20 mouse cellular contexts compared by ENCODE assay signal in the genomic region with DNA sequence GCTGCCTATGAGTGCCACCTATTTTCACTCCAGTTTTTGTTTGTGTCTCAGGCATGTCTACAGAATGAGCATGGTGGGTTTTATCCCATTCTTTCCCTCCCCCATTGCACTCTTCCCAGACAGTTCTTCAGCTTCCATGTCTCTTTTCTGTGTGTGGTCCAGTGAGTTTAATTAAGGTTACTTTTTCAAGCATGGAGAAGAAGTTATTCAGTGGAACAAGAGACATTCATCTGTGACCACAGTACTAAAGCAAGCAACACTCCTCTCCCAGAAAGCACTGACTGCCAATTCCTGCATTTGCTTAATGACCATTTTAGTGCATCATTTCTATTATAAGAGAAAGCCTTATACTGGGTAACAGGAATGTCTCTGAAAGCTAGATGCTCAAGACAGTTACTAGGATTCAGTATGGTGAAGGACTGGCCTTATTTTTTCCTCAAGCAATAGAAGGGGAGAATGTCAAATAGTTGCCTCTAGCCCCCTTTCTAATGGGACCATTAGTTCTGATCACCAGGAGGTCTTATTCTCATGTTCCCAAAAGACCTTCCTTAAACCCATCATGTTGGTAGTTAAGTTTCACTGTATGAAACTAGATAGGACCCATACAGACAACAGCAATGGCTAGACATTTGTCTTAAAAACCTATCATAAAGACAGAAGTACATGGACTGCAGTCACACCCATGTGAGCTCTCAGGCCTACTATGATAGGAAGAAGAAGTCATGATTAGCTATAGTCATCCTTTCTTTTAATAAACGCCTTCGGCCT.
A peak's percentile ranks its signal among the peaks of the same experiment; 100 is the strongest.
DNase-seq lines count a peak whose midpoint lies in the region; ATAC-seq and TF ChIP-seq lines count a peak whose summit lies in the region.
"Had no signal": no experiment of that assay in that cellular context is flagged by ENCODE, and none has a peak within 500 bp of the region (broad histone marks: within the 10 kb centered on the region; RNA-seq: fewer than 3 reads in every experiment).

No protein-coding gene starts in this region.

- H3K4me3 ChIP-seq in kidney, embryonic 15.5 days (replicated peaks): no peak overlapping the region
- H3K4me3 ChIP-seq in kidney, postnatal 0 days (replicated peaks; ENCODE audit: low read depth, low read length): no peak overlapping the region
- H3K4me3 ChIP-seq in midbrain, embryonic 14.5 days (replicated peaks; ENCODE audit: low read depth, low read length): no peak overlapping the region
- H3K4me3 ChIP-seq: embryonic facial prominence, embryonic 10.5 days; embryonic facial prominence, embryonic 12.5 days; forebrain, embryonic 13.5 days; forebrain, embryonic 15.5 days had no signal

- H3K27ac ChIP-seq in kidney, embryonic 15.5 days: peak overlapping the region; percentile 84
- peak overlapping the region; percentile 34 for H3K27ac ChIP-seq in kidney, postnatal 0 days
- H3K27ac ChIP-seq in midbrain, embryonic 14.5 days (replicated peaks; ENCODE audit: low read depth, low read length): no peak overlapping the region
- H3K27ac ChIP-seq: embryonic facial prominence, embryonic 10.5 days; embryonic facial prominence, embryonic 12.5 days; forebrain, embryonic 13.5 days; forebrain, embryonic 15.5 days had no signal

- peak; percentile 89 for ATAC-seq in kidney, embryonic 15.5 days (replicated peaks; ENCODE audit: low FRiP score)
- peak; percentile 84 for ATAC-seq in kidney, postnatal 0 days (replicated peaks; ENCODE audit: low FRiP score, low read depth)
- ATAC-seq in midbrain, embryonic 14.5 days (ENCODE audit: low FRiP score, low TSS enrichment): no peak
- ATAC-seq: forebrain, embryonic 13.5 days; forebrain, embryonic 15.5 days; forebrain, postnatal 0 days had no signal

- H3K4me1 ChIP-seq in kidney, embryonic 15.5 days: peaks cover 16% of the 10 kb centered on the region
- peaks cover 12% of the 10 kb centered on the region; the same call in 1 of the 2 replicates for H3K4me1 ChIP-seq in kidney, postnatal 0 days (replicated peaks; ENCODE audit: insufficient read depth, low read length)
- H3K4me1 ChIP-seq in midbrain, embryonic 14.5 days (ENCODE audit: control insufficient read depth, insufficient read depth, low read length): no peaks in the 10 kb centered on the region
- H3K4me1 ChIP-seq: embryonic facial prominence, embryonic 10.5 days; embryonic facial prominence, embryonic 12.5 days; forebrain, embryonic 13.5 days; forebrain, embryonic 15.5 days had no signal

- H3K36me3 ChIP-seq in kidney, embryonic 15.5 days: no peaks in the 10 kb centered on the region
- H3K36me3 ChIP-seq in kidney, postnatal 0 days (ENCODE audit: insufficient read depth, low read length): no peaks in the 10 kb centered on the region
- no peaks in the 10 kb centered on the region for H3K36me3 ChIP-seq in midbrain, embryonic 14.5 days (ENCODE audit: control insufficient read depth, insufficient read depth, low read length)
- H3K36me3 ChIP-seq: embryonic facial prominence, embryonic 10.5 days; embryonic facial prominence, embryonic 12.5 days; forebrain, embryonic 15.5 days had no signal

- H3K27me3 ChIP-seq in kidney, embryonic 15.5 days: no peaks in the 10 kb centered on the region
- H3K27me3 ChIP-seq in kidney, postnatal 0 days (ENCODE audit: insufficient read depth, low read length): no peaks in the 10 kb centered on the region
- H3K27me3 ChIP-seq in midbrain, embryonic 14.5 days (ENCODE audit: control insufficient read depth, insufficient read depth, low read length): no peaks in the 10 kb centered on the region
- H3K27me3 ChIP-seq: embryonic facial prominence, embryonic 12.5 days; forebrain, embryonic 13.5 days; forebrain, embryonic 15.5 days had no signal

- WGBS in kidney, embryonic 15.5 days: 61% methylated on average over 2 of the region's 2 CpGs
- 50% methylated on average over 2 of the region's 2 CpGs for WGBS in kidney, postnatal 0 days
- 95% methylated on average over 2 of the region's 2 CpGs for WGBS in midbrain, embryonic 14.5 days

- H3K4me2 ChIP-seq in kidney, embryonic 15.5 days: no peak overlapping the region
- no peak overlapping the region for H3K4me2 ChIP-seq in kidney, postnatal 0 days (ENCODE audit: low read length)
- no peak overlapping the region for H3K4me2 ChIP-seq in midbrain, embryonic 14.5 days (ENCODE audit: low read length)
- H3K4me2 ChIP-seq: embryonic facial prominence, embryonic 12.5 days; forebrain, embryonic 13.5 days; forebrain, embryonic 15.5 days had no signal

- no peaks in the 10 kb centered on the region for H3K9me3 ChIP-seq in kidney, embryonic 15.5 days (replicated peaks)
- no peaks in the 10 kb centered on the region for H3K9me3 ChIP-seq in kidney, postnatal 0 days (replicated peaks; ENCODE audit: low read length)
- no peaks in the 10 kb centered on the region for H3K9me3 ChIP-seq in midbrain, embryonic 14.5 days (ENCODE audit: control insufficient read depth, low read length)
- H3K9me3 ChIP-seq: embryonic facial prominence, embryonic 10.5 days; embryonic facial prominence, embryonic 12.5 days; forebrain, embryonic 13.5 days; forebrain, embryonic 15.5 days had no signal

- no peak overlapping the region for H3K9ac ChIP-seq in kidney, embryonic 15.5 days
- H3K9ac ChIP-seq in kidney, postnatal 0 days (ENCODE audit: low read depth, low read length): no peak overlapping the region
- H3K9ac ChIP-seq in midbrain, embryonic 14.5 days (replicated peaks; ENCODE audit: low read length): no peak overlapping the region
- H3K9ac ChIP-seq: embryonic facial prominence, embryonic 12.5 days; forebrain, embryonic 13.5 days; forebrain, embryonic 15.5 days; forebrain, postnatal 0 days had no signal

- TF ChIP-seq CTCF in kidney, postnatal 0 days (IDR thresholded peaks at IDR 0.05; ENCODE audit: low read depth): no peak

- DNase-seq in kidney, postnatal 25 days: no peak
- peak; percentile 86 for DNase-seq in kidney, postnatal 0 days (ENCODE audit: low spot score)
- DNase-seq in kidney, adult 11 months: no peak
- DNase-seq in Muller cell, postnatal 12 days (ENCODE audit: inconsistent ontology term): peak; percentile 76
- no peak for DNase-seq in midbrain, embryonic 14.5 days
- no peak for DNase-seq in MN1 (ENCODE audit: low spot score)
- DNase-seq: adrenal gland, adult 8-10 months; adrenal gland, postnatal 14 days; adrenal gland, postnatal 36 days; cerebellum, adult 11-12 months; cerebellum, adult 2 months; cerebellum, adult 9-10 months; cerebellum, postnatal 10 days; cerebellum, postnatal 25 days; forebrain, postnatal 0 days had no signal

Comparison
In these comparisons a context has a peak if more than half of its experiments do, and no peak if none do; other contexts are left out.
1. DNase-seq: peak in kidney, postnatal 0 days (single experiment) and Muller cell, postnatal 12 days (single experiment); none in kidney, postnatal 25 days (0 of 2), kidney, adult 11 months (single experiment), midbrain, embryonic 14.5 days (single experiment) and MN1 (single experiment).